Mouse (Mus musculus) spleen, postnatal 4 days (tissue): ENCODE results near the gene D11Wsu47e.
A peak's percentile ranks its signal among the peaks of the same experiment; 100 is the strongest.

ENCODE experiments used
- DNase-seq, 2 experiments: peaks; one replicate each; pipeline ENCODE4 v3.0.0; 2022; ENCODE audit warnings: low spot score in 2 of 2

Gene D11Wsu47e

DNA sequence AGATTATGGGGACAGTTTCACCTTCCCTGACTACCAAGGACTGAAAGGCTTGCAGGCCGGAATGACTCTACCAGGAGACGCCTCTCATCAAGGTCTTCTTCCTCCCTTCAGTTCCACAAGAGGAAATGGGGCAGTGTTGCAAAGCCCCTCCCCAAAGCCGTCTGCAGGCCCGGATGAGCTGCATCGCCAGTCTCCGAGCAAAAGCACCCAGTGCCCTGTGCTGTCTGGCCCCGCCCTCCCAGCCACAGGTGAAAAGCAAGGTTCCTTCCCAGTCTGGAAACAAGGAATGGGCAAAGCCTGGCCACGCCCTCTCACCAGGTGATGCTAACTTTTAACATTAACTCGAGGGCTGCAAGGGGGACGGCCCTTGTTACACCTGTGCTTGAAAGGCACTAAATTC, 17.6 kb upstream of the D11Wsu47e start:
- DNase-seq: peak in 1 of 2 experiments; percentile 33

DNA sequence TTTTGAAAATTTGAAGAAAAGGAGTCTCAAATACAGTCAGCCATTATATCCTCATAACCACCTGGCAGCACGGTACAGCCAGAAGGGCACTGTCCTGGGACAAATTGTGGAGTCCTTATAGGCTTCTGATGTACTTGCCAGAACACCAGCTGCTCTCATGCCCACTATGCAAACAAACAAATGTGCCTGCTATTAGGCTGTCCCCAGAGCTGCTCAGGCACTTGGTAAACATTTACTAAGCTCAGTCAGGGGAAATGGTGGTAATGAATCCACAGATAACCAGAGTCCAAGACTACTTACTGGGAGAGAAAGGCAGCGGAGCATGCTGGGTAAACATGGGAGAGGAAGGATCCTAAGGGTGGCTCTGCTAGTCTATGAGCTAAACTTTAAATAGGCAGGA, 17.1 kb upstream of the D11Wsu47e start:
- DNase-seq: no peak

- no peak for DNase-seq
Measured at GRCm38 (mm10) chr11:113667704-113668103, 16.5 kb upstream of the D11Wsu47e start.

- DNase-seq: no peak
Measured at GRCm38 (mm10) chr11:113668857-113669256, 15.4 kb upstream of the D11Wsu47e start.

DNA sequence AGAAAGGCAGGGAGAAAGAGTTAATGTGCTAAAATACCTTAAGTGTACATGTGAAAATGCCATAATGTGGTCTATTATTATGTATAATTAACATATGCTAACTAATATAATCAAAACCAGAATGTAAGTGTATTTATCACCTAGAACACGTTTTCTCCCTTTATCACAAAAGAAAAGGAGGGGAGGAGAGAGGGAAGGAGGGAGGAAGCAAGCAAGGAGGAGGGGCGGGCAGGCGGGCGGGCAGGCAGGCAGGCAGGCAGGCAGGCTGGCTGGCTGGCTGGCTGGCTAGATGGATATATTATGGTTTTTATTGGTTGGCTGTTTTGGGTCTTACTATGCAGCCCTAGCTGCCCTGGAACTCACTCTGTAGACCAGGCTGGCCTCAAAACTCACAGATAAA, 14.5 kb upstream of the D11Wsu47e start:
- DNase-seq: no peak

GRCm38 (mm10) chr11:113673614-113674013, 10.6 kb upstream of the D11Wsu47e start:
- no peak for DNase-seq

DNA sequence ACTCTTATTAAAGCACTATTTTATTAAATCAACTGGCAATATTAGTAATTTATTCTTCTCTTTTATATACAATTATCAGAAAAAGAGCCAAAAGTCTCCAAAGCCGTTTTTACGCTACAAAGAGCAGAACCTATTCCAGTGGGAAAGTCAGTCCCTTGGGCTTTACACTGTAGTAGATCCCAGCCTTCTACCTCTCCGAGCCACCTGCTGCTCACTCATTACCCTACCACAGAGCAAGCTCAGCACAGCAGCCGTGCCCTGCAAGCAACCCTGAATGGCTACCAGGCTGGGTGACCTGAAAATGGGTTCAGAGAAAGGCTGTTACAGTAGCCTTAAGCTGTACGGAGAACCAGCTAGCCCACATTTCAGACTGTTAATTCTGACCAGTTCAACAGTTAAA, 9.6 kb upstream of the D11Wsu47e start:
- DNase-seq: no peak

GRCm38 (mm10) chr11:113676847-113677246, 7.4 kb upstream of the D11Wsu47e start:
- no peak for DNase-seq

DNA sequence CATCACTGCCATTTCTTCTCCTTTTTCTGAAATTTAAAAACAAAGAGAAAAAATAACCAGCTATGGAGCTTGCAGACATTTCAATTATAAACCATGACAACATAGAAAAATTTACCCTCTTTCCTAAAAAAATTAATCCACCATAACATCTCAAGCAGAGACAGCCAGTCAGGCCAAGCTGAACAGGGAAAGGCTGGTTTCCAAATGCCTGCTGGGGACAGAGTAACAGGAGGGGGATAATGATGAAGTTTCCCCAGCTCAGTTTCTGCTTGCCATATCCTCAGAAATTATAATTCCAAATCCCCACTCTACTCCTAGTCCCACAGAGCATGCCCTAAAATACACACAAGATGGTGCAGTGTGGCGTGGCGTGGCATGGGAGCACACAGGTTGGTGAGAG, 6.8 kb upstream of the D11Wsu47e start:
- DNase-seq: no peak

DNA sequence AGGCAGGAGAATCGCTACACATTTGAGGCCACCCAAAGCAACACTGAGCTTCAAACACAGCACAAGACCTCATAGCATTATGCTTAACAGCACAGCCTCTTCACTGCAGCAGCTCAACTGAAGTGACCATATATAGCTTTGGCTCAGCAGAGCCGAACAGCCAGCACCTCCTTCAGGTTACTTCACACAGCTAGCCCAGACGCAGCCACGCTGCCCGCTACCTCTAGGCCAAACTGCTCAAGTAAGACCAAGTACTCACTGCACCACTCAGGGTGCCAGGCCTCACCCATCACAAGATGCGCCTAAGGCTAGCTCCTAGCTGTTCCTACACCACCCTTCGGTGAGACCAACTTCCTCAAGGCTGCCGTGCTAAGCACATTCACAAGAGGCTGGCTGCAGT, 5.8 kb upstream of the D11Wsu47e start:
- DNase-seq: no peak

GRCm38 (mm10) chr11:113680954-113681353, 3.3 kb upstream of the D11Wsu47e start:
- peak in 1 of 2 experiments; percentile 55 for DNase-seq

DNA sequence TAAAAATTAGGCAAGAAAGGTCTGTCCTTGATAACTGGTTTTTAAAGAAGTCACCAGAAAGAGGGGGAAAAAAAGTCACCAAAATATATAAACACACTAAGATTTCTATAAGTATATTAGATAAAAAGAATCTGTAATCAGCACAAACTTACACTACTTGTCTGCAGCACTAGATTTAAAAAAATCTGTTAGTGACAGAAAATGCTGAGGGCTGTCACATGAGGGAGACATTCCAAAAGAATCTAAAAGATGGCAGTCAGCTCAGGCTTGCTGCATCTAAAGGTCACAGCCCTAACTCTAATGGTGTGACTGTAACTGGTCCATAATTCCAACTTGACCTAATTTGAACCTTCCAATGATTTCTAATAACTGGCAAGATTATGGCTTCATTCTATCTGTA, 2.2 kb upstream of the D11Wsu47e start:
- no peak for DNase-seq

- peak; percentile 68 to 82 for DNase-seq
Measured at GRCm38 (mm10) chr11:113682897-113683626, 1.1 kb upstream of the D11Wsu47e start.

- DNase-seq: no peak
Measured at GRCm38 (mm10) chr11:113683627-113683956, 620 bp upstream of the D11Wsu47e start.

GRCm38 (mm10) chr11:113684707-113685426, 655 bp downstream of the D11Wsu47e start:
- no peak for DNase-seq

- no peak for DNase-seq
Measured at GRCm38 (mm10) chr11:113687031-113687430, 2.8 kb downstream of the D11Wsu47e start.

DNA sequence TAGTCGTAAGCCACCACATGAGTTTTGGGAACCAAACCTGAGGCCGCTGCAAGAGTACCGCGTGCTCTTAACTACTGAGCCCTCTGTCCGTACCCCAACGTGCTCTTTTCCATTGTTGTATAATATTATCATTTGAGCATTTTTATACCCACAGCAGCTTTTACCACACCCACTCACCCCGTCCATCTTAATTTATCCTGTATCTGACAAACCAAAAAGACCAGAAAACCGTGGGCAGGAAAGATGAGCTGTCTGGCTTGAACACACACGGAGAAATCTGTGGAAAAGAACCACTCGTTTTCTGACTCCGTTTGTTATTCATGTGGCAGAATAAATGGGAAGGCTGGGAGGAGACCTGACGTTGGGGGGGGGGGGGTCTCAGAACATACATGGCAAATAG, 6.3 kb downstream of the D11Wsu47e start:
- DNase-seq: no peak

GRCm38 (mm10) chr11:113691318-113691717, 7.1 kb downstream of the D11Wsu47e start:
- DNase-seq: peak in 1 of 2 experiments; percentile 29

- DNase-seq: no peak
Measured at GRCm38 (mm10) chr11:113691851-113692250, 7.6 kb downstream of the D11Wsu47e start.

GRCm38 (mm10) chr11:113697571-113697970, 13.4 kb downstream of the D11Wsu47e start:
- no peak for DNase-seq

DNA sequence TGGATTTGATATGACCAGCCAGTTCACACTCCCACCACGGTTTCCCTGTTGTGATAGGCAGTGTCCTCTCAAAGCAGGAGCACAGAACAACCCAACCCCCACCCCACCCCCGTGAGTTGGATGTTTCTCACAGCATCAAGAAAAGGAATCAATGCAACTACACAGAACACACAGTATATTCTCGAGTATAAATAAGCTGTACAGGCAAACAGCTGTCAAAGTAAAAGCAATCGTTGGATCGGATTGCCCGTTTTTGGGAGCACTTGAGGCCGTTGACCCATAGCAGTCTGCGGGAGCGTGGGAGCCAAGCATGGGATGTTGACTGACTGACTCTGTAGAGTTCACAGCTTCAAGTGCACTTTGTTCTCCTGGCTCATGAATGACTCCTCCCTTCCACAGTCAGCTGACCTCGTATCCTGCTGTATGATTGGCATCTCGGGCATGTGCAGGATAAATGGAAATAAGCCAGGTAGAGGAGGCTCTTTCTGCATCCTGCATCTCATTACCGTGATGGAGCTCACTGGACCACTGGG, 13.9 kb downstream of the D11Wsu47e start:
- DNase-seq: no peak

DNA sequence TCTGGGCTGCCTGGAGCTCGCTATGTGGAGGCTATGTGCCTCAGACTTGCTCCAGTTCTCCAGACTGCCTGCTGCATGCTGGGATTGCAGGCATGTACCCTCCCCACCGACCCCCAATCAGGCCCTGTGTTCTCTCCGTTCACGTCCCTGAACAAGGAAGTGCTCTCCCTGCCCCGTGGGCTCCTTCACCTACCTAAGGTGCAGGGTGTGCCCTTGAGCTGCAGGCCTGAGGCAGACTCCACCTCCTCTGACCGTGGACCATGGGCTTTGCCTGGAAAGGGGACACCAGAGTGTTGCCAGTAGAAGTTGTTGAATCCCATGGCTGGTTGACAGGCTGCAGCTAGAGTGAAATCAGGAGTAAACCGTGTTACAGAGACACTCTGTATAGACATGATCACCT, 15.4 kb downstream of the D11Wsu47e start:
- DNase-seq: no peak

- DNase-seq: peak; percentile 70 to 88
Measured at GRCm38 (mm10) chr11:113703758-113704157, 19.5 kb downstream of the D11Wsu47e start.
